ENCODE assay signal across 12 mouse cellular contexts in the genomic region with DNA sequence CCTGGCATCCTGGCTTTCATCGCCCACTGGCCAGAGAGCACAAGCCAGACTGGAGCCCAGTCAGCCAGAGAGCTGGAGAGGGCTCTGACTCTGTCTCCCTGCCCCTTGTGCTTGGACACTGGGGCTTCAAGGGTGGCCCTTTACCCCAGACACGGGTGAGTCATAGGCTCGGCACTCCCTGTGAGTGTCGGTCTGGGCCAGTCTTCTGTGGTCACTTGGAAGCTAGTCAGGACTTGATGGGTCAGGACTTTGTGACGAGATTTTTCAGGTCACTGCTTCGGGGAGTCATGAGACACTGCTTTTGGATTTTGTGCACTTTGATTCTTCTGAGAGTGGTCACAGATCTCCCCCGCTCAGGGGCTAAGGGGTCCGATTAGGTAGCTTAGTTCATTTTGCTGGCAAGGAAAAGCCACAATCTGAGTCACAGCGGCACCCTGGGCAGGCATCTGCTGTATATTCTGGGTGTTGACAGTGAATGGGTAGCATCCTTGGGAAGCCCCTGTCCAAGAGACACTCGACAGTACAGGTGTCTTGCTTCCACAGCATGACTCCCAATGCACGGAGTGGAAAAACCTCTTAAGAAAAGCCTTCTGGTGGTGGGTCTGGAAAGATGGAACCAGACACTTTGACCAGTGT. TPM values are rescaled to one million over a fixed set of nuclear protein-coding genes. Genes with fewer than 3 reads are reported as not detected.
DNase-seq lines count a peak whose midpoint lies in the region; ATAC-seq and TF ChIP-seq lines count a peak whose summit lies in the region.
"Had no signal": no experiment of that assay in that cellular context is flagged by ENCODE, and none has a peak within 500 bp of the region (broad histone marks: within the 10 kb centered on the region; RNA-seq: fewer than 3 reads in every experiment).

No protein-coding gene starts in this region.

- peaks cover 6% of the 10 kb centered on the region for H3K27me3 ChIP-seq in Patski
- H3K27me3 ChIP-seq in liver, postnatal 0 days (ENCODE audit: insufficient read depth, low read length) = no peaks in the 10 kb centered on the region
- H3K27me3 ChIP-seq: heart, embryonic 12.5 days; midbrain, embryonic 13.5 days had no signal

- no peak overlapping the region for H3K4me3 ChIP-seq in embryonic fibroblast, embryonic 13.5 days (ENCODE audit: insufficient read depth, low read length)
- H3K4me3 ChIP-seq in liver, postnatal 0 days (ENCODE audit: low read depth, low read length) = no peak overlapping the region
- H3K4me3 ChIP-seq: heart, embryonic 12.5 days; midbrain, embryonic 13.5 days had no signal

- H3K4me2 ChIP-seq in liver, postnatal 0 days (ENCODE audit: low read depth, low read length) = no peak overlapping the region
- H3K4me2 ChIP-seq: heart, embryonic 12.5 days; midbrain, embryonic 13.5 days had no signal

- 84% methylated on average over 11 of the region's 11 CpGs for WGBS in liver, postnatal 0 days (ENCODE audit: insufficient replicate concordance)

- H3K9me3 ChIP-seq in liver, postnatal 0 days (ENCODE audit: low read length) = no peaks in the 10 kb centered on the region
- H3K9me3 ChIP-seq: heart, embryonic 12.5 days; midbrain, embryonic 13.5 days had no signal

- peak; percentile 86 for ATAC-seq in Patski
- no peak for ATAC-seq in inflammation-experienced regulatory T-cells, adult 6 months
- no peak for ATAC-seq in liver, postnatal 0 days
- ATAC-seq: midbrain, embryonic 13.5 days had no signal

- TF ChIP-seq CTCF in Patski (IDR thresholded peaks at IDR 0.05) = no peak
- TF ChIP-seq CTCF in embryonic fibroblast, embryonic 13.5 days (IDR thresholded peaks at IDR 0.05; ENCODE audit: borderline replicate concordance, insufficient read depth, low read length) = no peak
- TF ChIP-seq CTCF in liver, postnatal 0 days (IDR thresholded peaks at IDR 0.05; ENCODE audit: low read depth) = no peak

- peak overlapping the region; percentile 21; the same call in 1 of the 2 replicates for H3K27ac ChIP-seq in embryonic fibroblast, embryonic 13.5 days (ENCODE audit: insufficient read depth, low read length)
- H3K27ac ChIP-seq in liver, postnatal 0 days (ENCODE audit: low read depth) = no peak overlapping the region
- H3K27ac ChIP-seq: midbrain, embryonic 13.5 days had no signal

- peak; percentile 11 for DNase-seq in lung, postnatal 36 days
- no peak for DNase-seq in lung, postnatal 25 days (ENCODE audit: low spot score)
- DNase-seq in Patski (ENCODE audit: low read depth, low spot score) = peak; percentile 76
- peak; percentile 60 to 71 for DNase-seq in urinary bladder, postnatal 36 days (ENCODE audit: low spot score in 2 of 2)
- no peak for DNase-seq in liver, postnatal 0 days
- DNase-seq: cerebellum, adult 18-20 months; gastrocnemius, postnatal 10 days; heart, postnatal 4 days had no signal

- H3K4me1 ChIP-seq in embryonic fibroblast, embryonic 13.5 days (ENCODE audit: control insufficient read depth, insufficient read depth, low read length) = peaks cover 14% of the 10 kb centered on the region; the same call in 1 of the 2 replicates
- no peaks in the 10 kb centered on the region for H3K4me1 ChIP-seq in liver, postnatal 0 days (ENCODE audit: insufficient read depth)
- H3K4me1 ChIP-seq: heart, embryonic 12.5 days had no signal

- POLR2A ChIA-PET in Patski (lab: Charles Lee) = no interaction called here

- in situ Hi-C loops in Patski (cut with MboI; ENCODE audit: low pct_unique_long_range_greater_than_20kb) = loop anchor here (5.0 kb wide), 1 partner anchor 331 kb away; no protein-coding TSS in a partner anchor

- no peaks in the 10 kb centered on the region for H3K36me3 ChIP-seq in liver, postnatal 0 days (replicated peaks; ENCODE audit: insufficient read depth, low read length)
- H3K36me3 ChIP-seq: midbrain, embryonic 13.5 days had no signal

- TF ChIP-seq POLR2A in embryonic fibroblast, embryonic 13.5 days (IDR thresholded peaks at IDR 0.05; ENCODE audit: low read depth, low read length) = no peak

- CTCF ChIA-PET in Patski (lab: Charles Lee) = no interaction called here

- no peak overlapping the region for H3K9ac ChIP-seq in liver, postnatal 0 days (replicated peaks)
- H3K9ac ChIP-seq: heart, embryonic 12.5 days; midbrain, embryonic 13.5 days had no signal

- no peak for TF ChIP-seq EP300 in liver, postnatal 0 days (IDR thresholded peaks at IDR 0.05; ENCODE audit: low read depth)

RNA-seq across cellular contexts. Expression of a gene that starts 43.0 kb away (rescaled TPM):
- not detected for polyA plus RNA-seq in Patski (2021)
- polyA plus RNA-seq in embryonic fibroblast, embryonic 13.5 days (2011; ENCODE audit: insufficient read length, low read depth, missing spikeins) = 0.39 TPM in 1 of 2 replicates, not detected in the other
- polyA plus RNA-seq in inflammation-experienced regulatory T-cells, adult 6 months (2017; shearing (Covaris generic)) = 10 to 100 TPM; 77.7 to 87.6 (median 81.4) TPM
- polyA plus RNA-seq in liver, postnatal 0 days (2015; fragmentation: Nextera tagmentation; extraction: Ambion mirVana) = 11.9 and 13.4 TPM in 2 replicates

RNA-seq across cellular contexts. Expression of a gene that starts 49.0 kb away (rescaled TPM):
- 0.06 TPM for polyA plus RNA-seq in Patski (2021)
- 4.2 and 12.6 TPM in 2 replicates for polyA plus RNA-seq in embryonic fibroblast, embryonic 13.5 days (2011; ENCODE audit: insufficient read length, low read depth, missing spikeins)
- 1 to 10 TPM in 1 of 3 experiments, under 1 TPM in 1, not detected in 1; 0.89 to 2.1 TPM for polyA plus RNA-seq in inflammation-experienced regulatory T-cells, adult 6 months (2017; shearing (Covaris generic))
- 4.9 and 6.0 TPM in 2 replicates for polyA plus RNA-seq in liver, postnatal 0 days (2015; fragmentation: Nextera tagmentation; extraction: Ambion mirVana)

Comparison
In these comparisons a context has a peak if more than half of its experiments do, and no peak if none do; other contexts are left out.
1. DNase-seq: peak in lung, postnatal 36 days (single experiment), Patski (single experiment) and urinary bladder, postnatal 36 days (2 of 2); none in lung, postnatal 25 days (single experiment) and liver, postnatal 0 days (single experiment).